Mouse (Mus musculus): ENCODE data around the gene Nhej1.

Gene Nhej1

GRCm38 (mm10) chr1:74926721-74927120, 198.3 kb downstream of the Nhej1 start:
- DNase-seq, result no peak

DNA sequence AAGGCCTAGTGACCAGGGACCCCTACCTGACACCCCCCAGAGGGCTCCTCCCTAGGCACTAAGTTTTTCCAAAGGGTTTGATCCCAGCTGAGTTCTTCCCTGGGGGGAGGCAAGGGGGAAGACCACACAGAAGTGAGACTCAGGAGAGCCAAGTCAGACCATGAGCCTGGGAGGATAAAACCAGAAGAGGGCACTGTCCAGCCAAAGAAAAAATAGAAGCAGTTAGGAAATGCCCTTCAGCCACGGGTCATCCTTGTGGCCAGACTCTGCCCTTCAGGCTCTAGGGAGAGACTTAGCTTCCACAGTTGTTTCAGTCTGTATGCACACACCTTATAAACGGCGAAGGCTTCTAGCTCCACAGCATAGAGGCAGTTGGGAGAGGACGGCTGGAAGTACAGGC, 200.5 kb downstream of the Nhej1 start:
- DNase-seq, result no peak
